Mouse (Mus musculus): ENCODE data around the gene Ern1.

The Ern1 gene

DNA sequence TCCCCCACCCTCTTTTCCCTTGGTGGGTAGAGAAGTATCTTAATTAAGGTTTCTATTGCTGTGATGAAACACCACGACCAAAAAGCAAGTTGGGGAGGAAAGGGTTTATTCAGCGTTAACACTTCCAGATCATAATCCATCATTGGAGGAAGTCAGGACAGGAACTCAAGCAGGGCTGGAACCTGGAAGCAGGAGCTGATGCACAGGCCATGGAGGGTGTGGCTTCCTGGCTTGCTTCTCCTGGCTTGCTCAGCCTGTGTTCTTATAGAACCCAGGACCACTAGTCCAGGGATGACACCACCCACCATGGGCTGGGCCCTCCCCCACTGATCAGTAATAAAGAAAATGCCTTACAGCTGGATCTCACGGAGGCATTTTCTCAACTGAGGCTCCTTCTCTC is 96.9 kb downstream of the Ern1 start:
- DNase-seq (ENCODE audit: low spot score), result no peak

DNA sequence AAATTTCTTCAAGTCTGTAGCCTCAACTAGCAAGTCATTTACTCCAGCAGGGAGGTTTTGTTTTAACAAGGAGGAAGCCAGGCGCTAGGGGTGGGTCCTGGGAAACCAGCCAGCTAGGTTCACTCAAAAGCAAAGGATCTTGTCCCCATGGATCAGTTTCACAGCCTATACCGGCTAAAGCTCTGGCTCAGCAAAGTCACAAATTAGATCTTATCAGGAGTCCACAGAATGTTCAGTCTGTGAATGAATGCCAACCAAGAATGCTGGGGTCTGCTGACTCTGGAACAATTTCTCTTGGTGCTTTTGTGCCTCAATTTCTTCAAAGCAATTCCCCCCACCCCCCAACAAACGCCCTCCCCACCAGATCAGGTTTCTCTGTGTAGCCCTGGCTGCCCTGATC is 98.0 kb downstream of the Ern1 start:
- no peak for DNase-seq (ENCODE audit: low spot score)

DNA sequence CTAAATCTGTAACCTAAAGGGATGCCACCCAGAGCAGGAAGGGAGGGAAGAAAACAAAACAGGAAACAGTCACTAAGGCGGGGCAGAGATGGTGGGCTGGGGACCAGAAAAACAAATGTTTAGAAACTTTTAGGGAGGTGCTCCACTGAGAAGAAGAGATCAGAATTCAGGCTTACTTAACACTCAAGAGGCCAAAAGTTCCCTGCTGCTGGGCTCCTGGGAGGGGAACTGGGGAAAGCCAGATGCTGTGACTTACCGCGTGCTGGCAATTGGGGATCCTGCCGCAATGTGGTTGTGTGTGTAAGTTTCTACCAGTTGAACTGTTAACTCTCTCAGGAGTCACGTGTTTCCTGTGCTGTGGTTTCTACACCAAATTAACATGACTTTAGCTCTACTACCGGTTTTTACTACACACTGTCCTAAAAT is 99.8 kb downstream of the Ern1 start, which contains the start of gene Icam2:
TSS of gene Icam2 (minus strand) at position 285 of the 426 bp plus-strand sequence.
- DNase-seq (ENCODE audit: low spot score), result no peak

DNA sequence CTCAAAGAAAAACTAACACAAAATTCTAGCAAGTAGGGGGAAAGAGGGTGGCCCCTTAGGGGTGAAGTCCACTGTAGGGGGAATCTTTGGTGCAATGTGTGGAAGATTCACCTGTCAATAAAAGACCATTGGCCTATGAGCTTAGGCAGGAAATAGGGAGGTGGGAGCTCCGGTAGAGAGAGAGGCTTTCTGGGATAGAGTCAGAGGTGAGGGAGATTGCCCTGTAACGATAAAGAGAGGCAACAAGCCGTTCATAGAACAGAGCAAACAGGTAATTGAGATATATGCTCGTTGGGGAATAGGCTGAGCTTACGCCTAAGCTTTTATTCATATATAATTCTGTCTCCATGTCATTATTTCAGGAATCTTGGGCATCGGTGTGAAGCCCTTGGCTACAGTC is 100.6 kb downstream of the Ern1 start:
- DNase-seq (ENCODE audit: low spot score), result no peak

DNA sequence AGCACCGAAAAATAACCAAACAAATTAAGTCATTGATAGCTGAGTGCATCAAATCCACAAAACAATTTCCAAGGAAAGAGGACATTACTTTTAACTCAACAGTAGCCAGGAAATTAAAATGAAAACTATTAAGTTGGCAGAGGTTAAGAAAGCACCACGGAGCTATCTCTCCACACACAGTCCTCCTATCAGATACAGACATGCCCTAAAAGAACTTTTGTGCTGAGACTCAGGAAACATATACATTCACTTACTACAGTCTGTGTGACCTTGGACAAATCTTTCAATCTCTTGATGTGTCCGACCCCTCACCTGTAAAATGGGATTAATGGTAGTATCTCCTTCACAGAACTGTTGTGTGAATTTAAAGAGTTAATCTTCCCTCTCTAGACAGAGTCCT is 101.2 kb downstream of the Ern1 start:
- DNase-seq (ENCODE audit: low spot score), result no peak

DNA sequence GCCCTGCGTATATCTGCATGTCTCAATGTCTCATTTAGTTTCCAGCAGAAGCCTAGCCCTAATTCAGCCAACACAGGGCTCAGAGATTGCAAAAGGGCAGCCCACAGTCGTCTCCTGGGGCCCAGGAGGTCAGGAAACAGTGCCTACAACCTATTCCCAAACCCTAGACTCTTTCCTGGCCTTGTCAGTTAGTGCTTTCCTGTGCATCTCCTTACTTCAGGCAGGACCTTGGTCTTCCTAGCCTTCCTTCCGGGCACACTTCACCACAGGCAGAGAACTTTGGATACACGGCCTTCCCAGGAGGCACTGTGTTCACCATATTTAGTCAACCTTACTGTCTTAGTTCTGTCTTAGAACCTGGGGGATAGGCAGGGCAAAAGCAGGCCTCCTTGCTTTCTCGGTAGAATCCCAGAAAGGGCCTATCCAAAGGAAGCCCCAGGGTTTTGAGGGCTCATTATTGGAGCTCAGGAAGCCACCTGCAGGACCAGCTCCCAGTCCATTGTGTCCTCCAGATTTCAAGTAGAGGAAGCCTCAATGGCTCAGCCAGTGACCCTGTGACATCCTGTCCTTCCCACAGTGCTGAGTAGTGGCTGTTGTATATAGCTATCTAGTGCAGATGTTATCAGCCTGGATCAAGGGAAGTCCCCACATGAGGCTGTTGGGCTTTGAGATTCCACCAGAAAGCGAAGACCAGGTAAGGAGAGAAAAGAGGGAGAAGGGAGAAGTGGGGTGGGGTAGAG is 104.4 kb downstream of the Ern1 start:
- DNase-seq (ENCODE audit: low spot score), result no peak

DNA sequence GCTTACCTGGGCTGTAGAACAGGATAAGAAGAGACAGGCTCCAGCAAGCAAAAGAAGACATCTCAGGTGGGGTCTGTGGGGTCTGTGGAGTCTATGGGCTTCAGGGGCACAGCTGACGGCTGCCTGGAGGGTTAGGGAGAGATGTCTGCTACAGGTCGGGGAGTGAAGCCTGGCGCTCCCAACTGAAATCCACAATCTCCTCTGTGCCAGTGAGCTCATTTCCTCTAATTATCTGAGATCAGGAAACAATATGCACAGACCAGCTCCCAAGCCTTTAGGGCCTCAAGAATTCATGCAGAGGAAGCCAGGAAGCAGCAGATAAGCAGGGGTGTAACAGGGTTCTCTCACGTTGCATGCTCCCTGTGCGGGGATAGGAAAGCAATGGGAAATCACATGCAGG is 105.2 kb downstream of the Ern1 start:
- DNase-seq (ENCODE audit: low spot score), result no peak

DNA sequence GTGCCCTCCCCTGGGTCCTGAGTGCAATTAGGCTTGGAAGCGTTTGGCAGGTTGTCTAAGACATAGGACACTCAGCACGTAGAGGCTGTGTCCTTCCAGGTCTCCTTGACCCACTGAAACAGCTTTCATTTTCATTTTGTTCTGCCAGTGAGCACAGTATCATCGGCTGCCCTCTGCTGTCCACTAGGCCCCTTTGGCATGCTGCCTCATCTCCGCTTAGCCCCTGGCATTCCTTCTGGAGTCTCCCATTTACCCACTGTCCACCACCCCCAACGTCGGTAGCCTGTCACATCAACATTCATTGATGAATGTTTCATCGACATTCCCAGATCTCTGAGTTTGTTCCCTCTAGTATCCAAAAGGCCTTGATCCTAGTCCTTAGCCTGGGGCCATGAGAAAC is 105.8 kb downstream of the Ern1 start:
- DNase-seq (ENCODE audit: low spot score), result no peak

DNA sequence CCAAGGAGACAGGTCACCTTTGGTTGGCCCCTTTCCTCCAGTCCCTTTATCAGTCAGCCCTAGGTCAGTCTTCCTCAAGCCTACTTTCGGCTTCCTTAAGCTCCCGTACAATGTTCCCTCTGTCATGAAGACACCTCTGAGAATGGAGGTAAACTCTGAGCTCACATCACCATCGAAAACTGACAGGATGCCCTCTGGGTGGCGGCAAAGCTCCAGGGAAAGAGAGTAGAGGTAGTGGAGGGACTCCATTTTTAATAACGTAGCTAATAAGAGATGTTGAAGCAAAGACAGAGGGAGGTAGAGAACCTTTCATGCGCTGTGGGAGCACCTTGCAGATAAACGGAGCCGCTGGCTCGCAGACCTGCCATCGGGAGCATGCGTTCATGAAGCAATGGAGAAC is 106.6 kb downstream of the Ern1 start:
- no peak for DNase-seq (ENCODE audit: low spot score)

DNA sequence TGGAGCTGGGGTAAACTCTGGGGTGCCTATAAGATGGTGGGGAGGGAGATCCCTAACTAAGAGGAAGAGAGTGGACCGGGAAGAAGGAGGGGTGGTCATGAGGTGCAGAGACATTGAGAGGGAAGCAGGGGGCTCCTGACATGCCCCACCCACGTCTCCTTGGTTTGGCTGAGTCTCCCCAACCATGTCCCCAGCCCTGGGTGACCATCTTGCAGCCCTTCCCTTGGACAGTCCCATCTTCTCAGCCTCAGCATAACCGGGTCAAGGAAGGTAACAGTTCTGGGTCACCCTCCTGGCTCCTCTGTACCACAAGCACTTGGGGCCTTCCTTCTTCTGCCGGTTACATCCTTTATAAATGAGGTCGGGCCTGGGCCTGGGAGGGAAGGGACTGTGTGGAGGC is 112.7 kb downstream of the Ern1 start:
- DNase-seq (ENCODE audit: low spot score), result no peak

DNA sequence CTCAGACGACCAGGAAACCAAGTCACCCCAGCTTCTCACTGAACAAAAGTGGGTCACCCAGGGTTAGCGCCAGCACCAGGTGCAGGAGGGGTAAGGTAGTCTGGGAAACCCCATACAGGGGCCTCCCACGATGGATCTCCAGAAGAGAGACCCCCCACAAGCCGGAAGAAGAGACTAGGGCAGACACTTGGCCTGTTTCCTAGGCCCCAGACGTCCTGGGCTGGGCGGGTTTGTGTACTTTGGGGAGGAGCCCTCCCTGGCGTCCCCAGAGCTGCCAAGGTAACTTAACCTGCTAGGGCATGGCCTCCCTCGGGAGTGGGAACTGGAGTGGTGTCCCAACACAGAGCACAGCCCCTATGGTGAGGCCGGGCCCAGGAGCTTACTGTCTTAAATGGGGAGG is 113.1 kb downstream of the Ern1 start:
- peak; percentile 49 for DNase-seq (ENCODE audit: low spot score)

DNA sequence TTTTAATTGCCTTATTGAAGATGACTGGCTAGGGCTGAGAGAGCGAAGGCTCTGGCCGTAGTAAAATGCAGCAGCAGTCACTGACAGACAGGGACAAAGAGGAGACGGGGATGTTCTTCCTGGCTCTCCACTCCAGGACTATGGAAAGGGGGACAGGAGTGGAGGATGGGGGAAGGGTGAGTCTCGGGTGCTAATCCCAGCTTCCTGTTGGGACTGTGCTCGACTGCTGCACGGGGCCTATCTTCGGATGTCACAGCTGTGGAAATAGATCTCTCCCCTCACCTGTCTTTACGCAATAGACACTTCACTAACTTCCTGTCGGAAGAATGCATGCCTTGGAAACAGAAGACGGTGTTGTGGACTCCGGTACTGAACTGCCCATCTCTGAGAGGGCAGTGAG is 113.7 kb downstream of the Ern1 start:
- no peak for DNase-seq (ENCODE audit: low spot score)

DNA sequence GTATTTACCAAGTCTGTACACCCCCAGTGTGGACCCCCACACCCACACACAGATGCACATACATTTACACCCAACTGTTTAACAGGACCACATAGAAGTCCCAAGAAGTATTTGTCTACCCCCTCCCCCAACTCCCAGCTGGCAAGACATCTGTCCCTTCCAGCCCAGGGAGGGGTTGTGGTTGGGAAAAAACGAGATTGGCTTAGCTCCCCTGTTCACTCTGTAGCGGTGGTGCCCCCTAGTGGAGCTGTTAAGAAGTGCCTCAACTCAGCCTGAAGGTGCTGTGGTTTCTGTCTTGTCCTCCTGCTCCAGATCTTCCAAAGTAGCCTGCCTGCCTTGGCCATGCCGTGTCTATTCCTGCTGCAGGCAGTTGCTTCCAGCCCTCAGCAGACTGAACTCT is 121.3 kb downstream of the Ern1 start:
- peak; percentile 81 for DNase-seq (ENCODE audit: low spot score)

DNA sequence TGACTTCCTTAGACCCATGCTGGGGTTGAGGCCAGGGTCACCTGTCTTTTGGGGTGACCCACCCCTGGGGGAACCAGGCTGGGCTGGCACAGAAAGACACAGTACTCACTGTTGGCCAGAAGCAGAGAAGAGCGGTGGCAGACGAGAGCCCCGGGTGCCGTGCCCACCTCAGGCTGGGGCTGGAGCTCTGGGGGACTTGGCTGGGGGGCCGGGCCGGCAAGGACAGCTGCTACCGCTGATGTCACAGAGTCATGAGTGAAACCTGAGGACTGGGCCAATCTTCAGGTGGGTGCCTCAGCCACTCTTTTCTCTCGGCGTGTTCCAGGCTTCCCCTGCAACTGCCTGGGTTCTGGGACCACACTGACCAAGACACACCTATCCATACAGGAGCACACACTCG is 122.3 kb downstream of the Ern1 start, which contains the start of gene Prr29:
TSS of gene Prr29 (plus strand) at position 107 of the 400 bp plus-strand sequence.
- no peak for DNase-seq (ENCODE audit: low spot score)

DNA sequence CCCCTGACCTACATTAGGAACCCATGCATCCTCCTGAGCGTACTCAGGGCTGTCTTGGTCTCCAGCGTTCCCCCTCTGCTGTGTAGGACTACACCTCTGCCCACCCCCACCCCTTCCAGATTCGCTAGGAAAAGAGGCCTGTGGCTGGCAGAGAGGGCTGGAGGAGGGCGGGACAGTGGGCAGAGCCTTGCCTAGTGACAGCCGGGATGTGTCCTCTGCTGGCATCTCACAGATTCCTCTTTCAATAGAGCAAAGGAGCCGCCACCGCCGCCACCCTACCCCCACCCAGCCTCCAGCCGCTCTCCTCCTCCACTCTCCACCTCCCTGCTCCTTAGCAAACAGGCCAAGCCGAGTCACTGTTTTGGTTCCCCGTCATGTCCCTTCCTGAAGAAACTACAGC is 122.9 kb downstream of the Ern1 start:
- DNase-seq (ENCODE audit: low spot score), result peak; percentile 18

DNA sequence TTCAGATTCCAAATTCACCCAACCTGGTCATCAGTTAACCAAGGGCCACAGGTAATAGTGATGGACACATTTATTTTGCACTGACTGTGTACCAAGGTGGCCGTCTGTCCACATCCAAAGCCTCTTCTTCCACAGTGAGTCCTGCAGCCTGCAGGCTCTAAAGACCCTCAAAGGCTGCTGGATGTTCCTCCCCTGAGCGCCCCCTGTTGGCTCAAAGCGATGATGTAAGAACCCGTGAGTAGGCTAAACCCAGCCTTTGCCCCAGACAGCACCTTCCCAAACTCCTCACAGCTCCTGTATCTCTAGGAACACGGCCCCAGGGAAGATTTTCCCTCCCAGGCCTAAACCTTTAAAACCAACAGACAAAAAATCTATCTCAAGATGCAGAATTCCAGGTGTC is 128.3 kb downstream of the Ern1 start:
- no peak for DNase-seq (ENCODE audit: low spot score)

DNA sequence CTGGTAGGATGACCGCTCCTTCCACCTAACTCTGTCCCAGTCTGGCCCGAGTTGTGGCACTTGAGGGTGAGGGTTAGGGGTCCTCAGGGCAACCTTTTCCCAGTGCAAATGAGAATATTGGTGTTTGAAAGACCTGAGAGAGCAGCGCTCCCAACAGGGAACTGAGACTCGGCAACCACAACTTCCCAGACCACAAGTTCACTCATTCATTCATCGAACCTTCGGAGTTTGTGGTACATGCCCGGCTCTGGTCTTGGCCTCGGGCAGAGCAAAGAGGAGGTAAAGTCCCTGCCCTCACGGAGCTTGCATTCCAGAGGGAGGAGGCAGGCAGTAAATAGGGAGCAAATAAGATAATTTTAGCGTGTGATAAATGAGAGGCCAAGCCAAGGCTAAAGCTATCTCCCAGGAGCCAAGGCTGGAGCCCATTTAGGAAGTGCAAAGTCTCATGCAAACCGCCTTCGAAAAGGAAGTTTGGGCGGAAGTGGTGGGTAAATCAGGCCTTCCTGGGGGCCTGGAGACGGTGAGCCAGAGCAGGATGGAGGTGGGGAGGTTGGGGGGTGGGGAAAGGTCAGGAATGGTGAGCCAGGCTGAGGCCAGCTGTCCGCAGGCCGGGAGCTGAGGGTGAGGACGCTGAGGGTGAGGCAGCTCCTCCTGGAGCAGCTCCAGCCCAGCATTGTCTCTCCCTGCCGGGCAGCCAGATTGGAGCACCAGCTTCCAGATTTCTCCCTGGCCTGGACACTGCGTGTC is 132.1 kb downstream of the Ern1 start:
- no peak for DNase-seq (ENCODE audit: low spot score)

DNA sequence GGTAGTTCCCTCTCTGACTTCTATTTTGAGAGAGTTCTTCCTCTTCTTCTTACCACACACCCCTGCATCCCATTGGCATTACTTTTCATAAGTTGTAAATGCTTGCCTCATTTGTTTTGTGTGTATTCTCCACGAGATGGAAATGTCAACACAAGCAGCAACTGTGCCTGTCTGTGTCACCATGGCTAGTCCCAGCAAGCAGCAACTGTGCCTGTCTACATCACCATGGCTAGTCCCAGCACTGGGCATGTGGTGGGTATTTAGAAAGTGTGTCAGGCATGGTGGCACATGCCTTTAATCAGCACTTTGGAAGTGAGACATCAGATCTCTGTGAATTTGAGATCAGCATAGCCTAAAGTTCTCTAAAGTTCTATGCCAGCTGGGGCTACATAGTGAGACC is 133.5 kb downstream of the Ern1 start:
- no peak for DNase-seq (ENCODE audit: low spot score)

DNA sequence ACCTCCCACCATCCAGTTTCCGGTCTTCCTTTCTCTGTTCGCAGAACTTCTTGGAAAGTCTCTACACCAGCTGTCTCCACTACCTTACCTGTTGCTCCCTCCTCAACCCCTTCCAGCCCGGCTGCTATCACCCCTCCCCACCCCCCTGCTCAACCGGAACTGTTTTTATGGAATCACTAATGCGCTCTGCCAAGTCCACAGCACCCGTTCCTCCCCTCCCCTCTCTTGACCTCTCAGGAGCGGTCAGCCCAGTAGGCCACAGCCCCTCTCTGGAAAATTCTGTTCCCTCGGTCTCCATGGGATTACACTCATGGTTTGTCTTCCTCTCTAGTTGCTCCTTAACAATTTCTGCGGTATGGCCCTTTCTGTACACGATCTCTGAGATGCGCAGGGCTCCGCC is 134.5 kb downstream of the Ern1 start, which contains the start of gene Scn4a:
TSS of gene Scn4a (minus strand) at position 101 of the 400 bp plus-strand sequence.
- no peak for DNase-seq (ENCODE audit: low spot score)

DNA sequence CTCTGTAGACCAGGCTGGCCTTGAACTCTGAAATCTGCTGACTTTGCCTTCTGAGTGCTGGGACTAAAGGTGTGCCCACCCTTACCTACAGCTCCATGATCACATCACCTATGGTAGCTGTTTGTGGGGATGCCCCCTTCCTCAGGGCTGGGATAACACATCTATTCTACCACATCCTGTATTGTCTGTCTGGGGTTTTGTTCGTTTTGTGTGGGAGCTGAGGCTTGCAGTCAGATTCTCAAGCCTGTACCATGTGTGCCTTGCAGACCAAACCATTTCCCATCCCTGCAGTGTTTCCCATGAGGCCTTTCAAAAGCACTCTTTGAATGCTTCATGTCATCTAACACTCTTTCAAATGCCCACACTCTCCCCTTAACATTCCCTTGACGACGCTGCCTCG is 135.7 kb downstream of the Ern1 start:
- DNase-seq (ENCODE audit: low spot score), result no peak

DNA sequence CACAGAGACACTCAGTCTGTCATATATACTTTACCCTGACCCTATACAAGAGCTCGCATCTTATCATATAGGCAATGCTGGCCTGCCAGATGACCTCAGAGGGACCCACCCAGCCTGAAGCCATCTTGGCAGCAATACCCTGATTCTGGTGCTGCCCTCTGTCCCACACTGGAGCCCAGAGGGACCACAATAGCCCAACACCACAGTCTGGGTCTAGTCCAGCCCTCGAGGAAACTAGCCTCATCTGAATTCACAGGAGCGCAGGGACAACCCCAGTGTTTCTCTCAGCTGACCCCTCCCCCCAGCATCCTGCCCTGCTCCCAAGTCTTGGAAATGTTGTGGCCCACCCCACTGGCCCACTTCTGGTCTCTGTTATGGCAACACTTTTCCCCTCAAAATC is 136.4 kb downstream of the Ern1 start:
- DNase-seq (ENCODE audit: low spot score), result no peak

DNA sequence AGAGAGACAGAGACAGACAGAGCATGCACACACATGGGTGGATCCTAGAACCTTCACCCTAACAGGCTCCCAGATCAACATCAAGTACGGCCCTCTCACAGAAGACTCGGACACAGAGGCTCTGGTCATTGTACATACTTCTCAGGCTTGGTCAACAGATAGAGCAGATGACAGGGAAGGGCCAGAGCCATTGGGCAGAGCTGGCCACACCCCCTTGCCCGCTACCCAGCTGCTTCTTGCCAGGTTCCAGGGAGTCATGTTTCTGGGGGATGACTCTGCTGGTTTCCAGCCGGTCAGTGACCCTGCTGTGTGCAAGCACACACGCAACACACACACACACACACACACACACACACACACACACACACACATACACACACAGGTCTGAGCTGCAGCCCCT is 136.8 kb downstream of the Ern1 start:
- DNase-seq (ENCODE audit: low spot score), result no peak

DNA sequence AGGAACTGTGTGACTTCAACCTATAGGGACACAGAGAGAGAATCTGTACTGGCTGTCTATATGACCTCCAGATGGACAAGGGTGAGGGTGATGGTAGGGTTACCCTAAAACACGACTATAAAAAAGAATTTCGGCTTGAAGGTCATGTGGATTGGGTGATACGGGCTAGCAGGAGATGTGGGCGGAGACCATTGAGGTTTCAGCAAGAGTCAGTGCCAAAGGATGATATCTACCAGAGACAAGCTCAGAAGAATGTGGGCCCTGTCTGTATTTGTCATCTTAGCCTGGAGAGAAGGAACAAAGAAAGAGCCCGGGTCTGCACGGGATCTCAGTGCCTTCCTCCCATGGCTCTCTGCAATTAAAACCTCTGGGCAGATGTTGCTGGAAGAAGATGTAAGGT is 137.9 kb downstream of the Ern1 start:
- DNase-seq (ENCODE audit: low spot score), result no peak

DNA sequence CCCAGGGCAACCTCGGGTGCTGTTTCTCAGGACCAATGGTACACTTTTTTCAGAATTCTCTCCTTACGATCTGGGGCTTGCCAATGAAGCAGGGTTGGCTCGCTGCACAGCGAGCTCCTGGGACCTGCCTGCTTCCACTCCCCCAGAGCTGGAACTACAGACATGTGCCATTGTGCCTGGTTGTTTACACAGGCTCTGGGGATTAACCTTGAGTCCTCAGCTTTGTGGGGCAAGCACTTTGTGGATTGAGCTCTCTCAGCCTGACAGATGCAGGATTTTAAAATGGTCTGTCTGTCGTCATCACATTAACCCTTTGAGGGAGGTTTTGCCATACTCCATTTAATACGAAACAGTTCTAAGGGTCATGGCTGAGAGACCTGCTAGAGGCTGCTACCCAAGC is 142.7 kb downstream of the Ern1 start:
- no peak for DNase-seq (ENCODE audit: low spot score)

All from urinary bladder, postnatal 14 days (tissue).